Mouse (Mus musculus) macrophage (primary cell): ENCODE data around the gene Tex33. TPM values are rescaled to one million over a fixed set of nuclear protein-coding genes. Genes with fewer than 3 reads are reported as not detected.
"Not testable (repeated sequence)": the region's sequence is repeated elsewhere in the genome, so short reads cannot be mapped to it uniquely, and the experiment has no call there.

Source experiments
- H3K27ac ChIP-seq: fragments of 350-480 bp; formaldehyde crosslinking; 2 replicates; pipeline ENCODE4 v1.9.0; 2021
- H3K36me3 ChIP-seq: fragments of 350-480 bp; formaldehyde crosslinking; 2 replicates; pipeline ENCODE4 v1.9.0; 2021; ENCODE audit errors: inconsistent target
- H3K4me3 ChIP-seq: fragments of 350-480 bp; formaldehyde crosslinking; 2 replicates; pipeline ENCODE4 v1.9.0; 2021; ENCODE audit errors: inconsistent target
- H3K79me2 ChIP-seq: fragments of 350-480 bp; formaldehyde crosslinking; 2 replicates; pipeline ENCODE4 v1.9.0; 2021; ENCODE audit errors: inconsistent target
- WGBS: methylation state at CpG from one replicate; pipeline ENCODE4 v1.1.7; 2026; ENCODE audit warnings: inconsistent platforms; ENCODE audit not compliant: missing documents; 5-methylcytosine and 5-hydroxymethylcytosine counted together
- polyA plus RNA-seq: library from polyadenylated mRNA; stranded (reverse); fragments of 250-400 nt; gene quantifications from 3 replicates; pipeline ENCODE4 v1.2.4, GENCODE M21; 2018; ENCODE audit warnings: inconsistent platforms

Gene Tex33
- polyA plus RNA-seq, 1 experiment from 2014 or later: not detected

- H3K4me3 ChIP-seq: no peak overlapping the region
- WGBS: 39% methylated on average over 4 of the region's 5 CpGs
These were observed 64.0 kb downstream of the Tex33 start for GRCm38 (mm10) chr15:78331523-78332340.

GRCm38 (mm10) chr15:78330706-78331105 lies 65.0 kb downstream of the Tex33 start:
- H3K79me2 ChIP-seq: peaks cover 97% of the 10 kb centered on the region
- 75% methylated on average over 1 of the region's 4 CpGs for WGBS
- no peak overlapping the region for H3K4me3 ChIP-seq
- no peak overlapping the region for H3K27ac ChIP-seq
- H3K36me3 ChIP-seq: peaks cover 14% of the 10 kb centered on the region; the same call in 1 of the 2 replicates

More at GRCm38 (mm10) chr15:78331523-78332340, 64.0 kb downstream of the Tex33 start:
- Histone ChIP-seq H3K27ac (no peak overlapping the region), H3K79me2 (peaks cover 90% of the 10 kb centered on the region), H3K36me3 (peaks cover 24% of the 10 kb centered on the region; the same call in 1 of the 2 replicates)

- WGBS: 62% methylated on average over 6 of the region's 6 CpGs
- not testable (repeated sequence) for H3K27ac ChIP-seq, H3K4me3 ChIP-seq, H3K36me3 ChIP-seq
- H3K79me2 ChIP-seq: peaks cover 91% of the 10 kb centered on the region
These were observed 65.7 kb downstream of the Tex33 start for GRCm38 (mm10) chr15:78329972-78330371.

GRCm38 (mm10) chr15:78328520-78329097 lies 67.1 kb downstream of the Tex33 start:
- H3K27ac ChIP-seq: no peak overlapping the region
- H3K79me2 ChIP-seq: peaks cover 78% of the 10 kb centered on the region
- H3K36me3 ChIP-seq: peaks cover 6% of the 10 kb centered on the region; the same call in 1 of the 2 replicates
- no peak overlapping the region for H3K4me3 ChIP-seq
- WGBS: 83% methylated on average over 3 of the region's 3 CpGs

Other genes starting within 250 kb of the Tex33 start
- gene Ift27, start 221.8 kb downstream of the Tex33 start, polyA plus RNA-seq: 12.6 to 19.9 TPM (median 13.4 TPM) in 3 replicates
- not detected in 3 replicates for gene Pvalb, start 189.5 kb downstream of the Tex33 start, polyA plus RNA-seq
- gene Ncf4, start 151.1 kb downstream of the Tex33 start, polyA plus RNA-seq: 91.7 to 151 TPM (median 136 TPM) in 3 replicates
- gene Csf2rb2, start 90.2 kb downstream of the Tex33 start, polyA plus RNA-seq: 77.0 to 225 TPM (median 156 TPM) in 3 replicates
- gene Csf2rb, start 70.2 kb downstream of the Tex33 start, polyA plus RNA-seq: 65.3 to 406 TPM (median 143 TPM) in 3 replicates
- gene Tst, start 10.0 kb upstream of the Tex33 start, polyA plus RNA-seq: 4.4 to 12.5 TPM (median 7.0 TPM) in 3 replicates
- 16.6 to 43.2 TPM (median 18.6 TPM) in 3 replicates for gene Mpst, start 10.5 kb upstream of the Tex33 start, polyA plus RNA-seq
- gene Kctd17, start 32.7 kb upstream of the Tex33 start, polyA plus RNA-seq: 6.9 to 12.1 TPM (median 10.0 TPM) in 3 replicates
- not detected in 3 replicates for gene Tmprss6, start 72.7 kb upstream of the Tex33 start, polyA plus RNA-seq
- gene Il2rb, start 99.4 kb upstream of the Tex33 start, polyA plus RNA-seq: 0.12 to 0.16 TPM in 2 of 3 replicates, not detected in the other
- 2.9 to 6.5 TPM (median 3.7 TPM) in 3 replicates for gene C1qtnf6, start 135.5 kb upstream of the Tex33 start, polyA plus RNA-seq
- not detected in 3 replicates for gene Sstr3, start 148.8 kb upstream of the Tex33 start, polyA plus RNA-seq
- gene Rac2, start 176.9 kb upstream of the Tex33 start, polyA plus RNA-seq: 169 to 717 TPM (median 258 TPM) in 3 replicates
- gene Cyth4, start 201.1 kb upstream of the Tex33 start, polyA plus RNA-seq: 240 to 319 TPM (median 275 TPM) in 3 replicates